Mouse (Mus musculus) embryo, embryonic 11.5 days (tissue): ENCODE measurements at regions not wholly inside any gene's neighbourhood (a gene's known extent, or its start where the extent isn't known, plus 50 kb on each side); places are given as distances from the start of the nearest gene placed in this dataset.

Experiments
- DNase-seq: peaks from one replicate; pipeline ENCODE4 v3.0.0-alpha.2; 2012; ENCODE audit warnings: low read depth, low spot score

GRCm38 (mm10) chr2:117710173-117710813 is 367.5 kb upstream of the Rasgrp1 start:
- no peak for DNase-seq

GRCm38 (mm10) chr2:117724066-117724465 is 381.3 kb upstream of the Rasgrp1 start:
- no peak for DNase-seq

- DNase-seq, result no peak
Observed at GRCm38 (mm10) chr2:117731253-117731652, 380.4 kb upstream of the Thbs1 start.

- DNase-seq, result no peak
Observed at GRCm38 (mm10) chr2:117742413-117742812, 369.3 kb upstream of the Thbs1 start.

GRCm38 (mm10) chr2:117743901-117744300 is 367.8 kb upstream of the Thbs1 start:
- no peak for DNase-seq

- DNase-seq, result no peak
Observed at GRCm38 (mm10) chr2:117745767-117746166, 365.9 kb upstream of the Thbs1 start.

- no peak for DNase-seq
Observed at GRCm38 (mm10) chr2:117747136-117747535, 364.5 kb upstream of the Thbs1 start.

GRCm38 (mm10) chr2:117748892-117749291 is 362.8 kb upstream of the Thbs1 start:
- DNase-seq, result no peak

- no peak for DNase-seq
Observed at GRCm38 (mm10) chr2:117759491-117760013, 352.1 kb upstream of the Thbs1 start.

- no peak for DNase-seq
Observed at GRCm38 (mm10) chr2:117763631-117764030, 348.0 kb upstream of the Thbs1 start.

- DNase-seq, result no peak
Observed at GRCm38 (mm10) chr2:117765572-117765971, 346.1 kb upstream of the Thbs1 start.

- DNase-seq, result no peak
Observed at GRCm38 (mm10) chr2:117766450-117766849, 345.2 kb upstream of the Thbs1 start.

GRCm38 (mm10) chr2:117769402-117770114 is 342.1 kb upstream of the Thbs1 start:
- DNase-seq, result no peak

GRCm38 (mm10) chr2:117770115-117770485 is 341.6 kb upstream of the Thbs1 start:
- no peak for DNase-seq

- no peak for DNase-seq
Observed at GRCm38 (mm10) chr2:117780287-117780686, 331.4 kb upstream of the Thbs1 start.

- DNase-seq, result no peak
Observed at GRCm38 (mm10) chr2:117780816-117781215, 330.9 kb upstream of the Thbs1 start.

- DNase-seq, result no peak
Observed at GRCm38 (mm10) chr2:117787321-117787720, 324.4 kb upstream of the Thbs1 start.

- no peak for DNase-seq
Observed at GRCm38 (mm10) chr2:117794285-117794684, 317.4 kb upstream of the Thbs1 start.

GRCm38 (mm10) chr2:117801946-117802600 is 309.6 kb upstream of the Thbs1 start:
- DNase-seq, result no peak

GRCm38 (mm10) chr2:117802686-117803085 is 309.0 kb upstream of the Thbs1 start:
- no peak for DNase-seq

GRCm38 (mm10) chr2:117804686-117805085 is 307.0 kb upstream of the Thbs1 start:
- DNase-seq, result no peak

GRCm38 (mm10) chr2:117807121-117807520 is 304.6 kb upstream of the Thbs1 start:
- DNase-seq, result no peak

- DNase-seq, result no peak
Observed at GRCm38 (mm10) chr2:117811506-117811905, 300.2 kb upstream of the Thbs1 start.
